Mouse (Mus musculus) midbrain, postnatal 0 days (tissue): ENCODE measurements around the gene Rbm7. TPM values are rescaled to one million over a fixed set of nuclear protein-coding genes. Genes with fewer than 3 reads are reported as not detected.
"Not testable (repeated sequence)": the region's sequence is repeated elsewhere in the genome, so short reads cannot be mapped to it uniquely, and the experiment has no call there.

Experiments used
- ATAC-seq: fragments of 200-750 bp; cut with Nextera tagmentation; 2 replicates; pipeline ENCODE4 v1.8.0; 2017; ENCODE audit warnings: moderate number of reproducible peaks, mild to moderate bottlenecking, moderate TSS enrichment, moderate library complexity; ENCODE audit not compliant: low FRiP score
- DNase-seq: peaks from one replicate; pipeline ENCODE4 v3.0.0-alpha.2; 2015; ENCODE audit warnings: low spot score
- H3K27ac ChIP-seq: fragments of 300-500 bp; sonication (generic); 2 replicates; pipeline ENCODE4 v1.5.1; 2014; ENCODE audit warnings: low read depth, mild to moderate bottlenecking, low read length, mixed read lengths
- H3K27me3 ChIP-seq: fragments of 300-500 bp; sonication (generic); 2 replicates; pipeline ENCODE4 v1.6.1; 2014; ENCODE audit warnings: low read length, control low read depth, mixed read lengths; ENCODE audit not compliant: insufficient read depth
- H3K36me3 ChIP-seq: fragments of 300-500 bp; sonication (generic); 2 replicates; pipeline ENCODE4 v1.6.1; 2014; ENCODE audit warnings: low read length, control low read depth, mixed read lengths; ENCODE audit not compliant: insufficient read depth
- H3K4me1 ChIP-seq: fragments of 300-500 bp; sonication (generic); 2 replicates; pipeline ENCODE4 v1.6.1; 2014; ENCODE audit warnings: mild to moderate bottlenecking, control low read depth, antibody characterized with exemption, low read length, mixed read lengths; ENCODE audit not compliant: insufficient read depth
- H3K4me2 ChIP-seq: fragments of 300-500 bp; sonication (generic); 2 replicates; pipeline ENCODE4 v1.6.1; 2014; ENCODE audit warnings: low read depth, mild to moderate bottlenecking, low read length, mixed read lengths; ENCODE audit not compliant: poor library complexity, severe bottlenecking
- H3K4me3 ChIP-seq: fragments of 300-500 bp; sonication (generic); 2 replicates; pipeline ENCODE4 v1.5.1; 2014; ENCODE audit warnings: low read depth, mild to moderate bottlenecking, low read length, moderate library complexity
- H3K9ac ChIP-seq: fragments of 300-500 bp; sonication (generic); replicated peaks from 2 replicates; pipeline ENCODE4 v1.6.1; 2014; ENCODE audit warnings: mild to moderate bottlenecking, low read length, moderate library complexity, mixed read lengths; ENCODE audit not compliant: poor library complexity, severe bottlenecking
- H3K9me3 ChIP-seq: fragments of 300-500 bp; sonication (generic); 2 replicates; pipeline ENCODE4 v1.6.1; 2016; ENCODE audit warnings: low read length, control low read depth
- CTCF ChIP-seq: IDR thresholded peaks from 2 replicates; pipeline ENCODE4 v1.5.1; 2016; ENCODE audit warnings: antibody characterized with exemption, mild to moderate bottlenecking
- WGBS: fragments of 180-500 bp; shearing (Covaris S2); extraction: QIAGEN DNeasy Blood & Tissue Kit; methylation state at CpG from one replicate; pipeline ENCODE4 v1.1.7; 2014; 5-methylcytosine and 5-hydroxymethylcytosine counted together
- polyA plus RNA-seq: library from polyadenylated mRNA; unstranded; fragments of >200 nt; fragmentation: Nextera tagmentation; extraction: Ambion mirVana; gene quantifications from 2 replicates; pipeline ENCODE4 v1.2.1, GENCODE M21; 2015
- total RNA-seq: library from RNA; depleted of rRNA; stranded (reverse); fragments of >200 nt; gene quantifications from 2 replicates; pipeline ENCODE4 v1.2.3, GENCODE M21; 2014; rRNA removed

The Rbm7 gene
- total RNA-seq (36.9 and 55.5 TPM in 2 replicates), polyA plus RNA-seq (70.8 and 71.2 TPM in 2 replicates)

- ATAC-seq: peak; percentile 100
- H3K27ac ChIP-seq: peak within 1 kb of the TSS; percentile 97
- under 1% methylated on average over 72 of the region's 72 CpGs for WGBS
Measured at GRCm38 (mm10) chr9:48494817-48495547, at the start of gene Rbm7, which contains the start of gene Gm5617. TSS of gene Rbm7 (minus strand) at chr9:48495299. TSS of gene Gm5617 (plus strand) at chr9:48495442.

GRCm38 (mm10) chr9:48538688-48539087 lies 43.6 kb upstream of the Rbm7 start:
- Histone ChIP-seq H3K4me2 (peak overlapping the region; percentile 42), H3K36me3 (no peaks in the 10 kb centered on the region), H3K27ac (no peak overlapping the region), H3K4me1 (peaks cover 7% of the 10 kb centered on the region; the same call in 1 of the 2 replicates), H3K4me3 (peak overlapping the region; percentile 11; the same call in 1 of the 2 replicates), H3K9me3 (no peaks in the 10 kb centered on the region), H3K27me3 (no peaks in the 10 kb centered on the region), H3K9ac (no peak overlapping the region)
- no peak for TF ChIP-seq CTCF
- WGBS: 12% methylated on average over 12 of the region's 12 CpGs
- no peak for ATAC-seq
- peak; percentile 46 for DNase-seq

More at GRCm38 (mm10) chr9:48494817-48495547, at the start of gene Rbm7, which contains the start of gene Gm5617:
- Histone ChIP-seq H3K4me1 (peaks cover 4% of the 10 kb centered on the region; the same call in 1 of the 2 replicates), H3K9ac (peak within 1 kb of the TSS; percentile 86), H3K27me3 (no peaks in the 10 kb centered on the region), H3K36me3 (peaks cover 18% of the 10 kb centered on the region), H3K4me2 (peak within 1 kb of the TSS; percentile 83), H3K9me3 (no peaks in the 10 kb centered on the region), H3K4me3 (peak within 1 kb of the TSS; percentile 85)
- no peak for TF ChIP-seq CTCF
- peak; percentile 97 for DNase-seq

- Histone ChIP-seq H3K36me3 (no peaks in the 10 kb centered on the region), H3K9me3 (no peaks in the 10 kb centered on the region), H3K4me3 (peak overlapping the region; percentile 11; the same call in 1 of the 2 replicates), H3K4me2 (peak overlapping the region; percentile 42), H3K9ac (no peak overlapping the region), H3K4me1 (peaks cover 7% of the 10 kb centered on the region; the same call in 1 of the 2 replicates), H3K27me3 (no peaks in the 10 kb centered on the region), H3K27ac (no peak overlapping the region; the same call in 1 of the 2 replicates)
- no peak for ATAC-seq
- TF ChIP-seq CTCF: no peak
- 3% methylated on average over 17 of the region's 17 CpGs for WGBS
- DNase-seq: peak; percentile 33
Measured at GRCm38 (mm10) chr9:48538044-48538645, 43.0 kb upstream of the Rbm7 start.

- H3K36me3 ChIP-seq, H3K9ac ChIP-seq, H3K4me3 ChIP-seq, H3K27me3 ChIP-seq, ATAC-seq, H3K9me3 ChIP-seq, H3K4me2 ChIP-seq, H3K27ac ChIP-seq, H3K4me1 ChIP-seq: not testable (repeated sequence)
- WGBS: 23% methylated on average over 1 of the region's 1 CpGs
- DNase-seq: peak; percentile 36
Measured at GRCm38 (mm10) chr9:48537616-48538015, 42.5 kb upstream of the Rbm7 start.

GRCm38 (mm10) chr9:48536414-48536813 lies 41.3 kb upstream of the Rbm7 start:
- ATAC-seq: no peak

DNA sequence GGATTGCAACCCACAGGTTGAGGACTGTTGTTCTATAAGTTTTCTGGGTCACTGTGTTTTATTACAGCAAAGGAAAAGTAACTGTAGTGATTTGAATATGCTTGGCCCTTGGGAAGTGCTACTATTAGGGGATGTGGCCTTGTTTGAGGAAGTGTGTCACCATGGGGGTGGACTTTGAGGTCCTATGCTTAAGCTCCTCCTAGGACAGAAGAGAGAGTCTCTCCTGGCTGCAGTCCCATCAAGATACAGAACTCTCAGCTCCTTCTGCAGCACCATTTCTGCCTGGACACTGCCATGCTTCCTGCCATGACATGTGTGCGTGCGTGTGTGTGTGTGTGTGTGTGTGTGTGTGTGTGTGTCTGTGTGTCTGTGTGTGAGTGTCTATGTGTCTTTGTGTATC lies 37.6 kb upstream of the Rbm7 start:
- Histone ChIP-seq H3K9ac (no peak overlapping the region), H3K27ac (no peak overlapping the region), H3K4me3 (no peak overlapping the region), H3K27me3 (no peaks in the 10 kb centered on the region), H3K9me3 (no peaks in the 10 kb centered on the region), H3K36me3 (no peaks in the 10 kb centered on the region), H3K4me2 (no peak overlapping the region), H3K4me1 (no peaks in the 10 kb centered on the region)
- ATAC-seq (no peak), DNase-seq (no peak)
- 96% methylated on average over 2 of the region's 2 CpGs for WGBS
- no peak for TF ChIP-seq CTCF

More at GRCm38 (mm10) chr9:48536414-48536813, 41.3 kb upstream of the Rbm7 start:
- Histone ChIP-seq H3K4me1 (peaks cover 7% of the 10 kb centered on the region; the same call in 1 of the 2 replicates), H3K4me2 (no peak overlapping the region), H3K4me3 (no peak overlapping the region), H3K9me3 (no peaks in the 10 kb centered on the region), H3K27me3 (no peaks in the 10 kb centered on the region), H3K27ac (no peak overlapping the region), H3K36me3 (no peaks in the 10 kb centered on the region), H3K9ac (no peak overlapping the region)
- DNase-seq: no peak
- TF ChIP-seq CTCF: no peak
- WGBS: 57% methylated on average over 1 of the region's 1 CpGs
